In the genomic region with DNA sequence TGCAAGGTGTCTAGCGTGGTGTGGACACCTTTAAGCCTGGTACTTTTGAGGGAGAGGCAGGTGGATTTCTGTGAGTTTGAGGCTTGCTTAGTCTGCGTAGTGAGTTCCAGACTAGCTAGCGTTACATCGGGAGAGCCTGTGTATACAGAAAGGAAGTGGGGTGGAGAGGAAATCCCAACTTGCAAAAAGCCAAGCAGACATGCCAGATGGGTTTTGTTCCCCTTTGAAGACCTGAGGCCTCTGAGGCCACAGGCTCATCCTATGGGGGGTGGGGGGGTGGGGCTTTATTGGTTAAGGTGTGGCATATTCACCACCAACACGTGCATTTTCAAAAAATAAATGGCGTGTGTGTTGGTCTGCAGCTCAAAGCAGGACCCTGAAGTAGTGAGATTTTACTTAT, we compare ENCODE assay signal across 21 mouse cellular contexts. TPM values are rescaled to one million over a fixed set of nuclear protein-coding genes. Genes with fewer than 3 reads are reported as not detected.
"Had no signal": no experiment of that assay in that cellular context is flagged by ENCODE, and none has a peak within 500 bp of the region (broad histone marks: within the 10 kb centered on the region; RNA-seq: fewer than 3 reads in every experiment).

No protein-coding gene starts in this region.

- H3K4me2 ChIP-seq: limb, embryonic 12.5 days; limb, embryonic 15.5 days; liver, embryonic 11.5 days; lung, embryonic 14.5 days; midbrain, embryonic 13.5 days had no signal

- H3K9ac ChIP-seq: limb, embryonic 12.5 days; limb, embryonic 15.5 days; liver, embryonic 14.5 days; liver, postnatal 0 days; lung, embryonic 14.5 days; midbrain, embryonic 13.5 days had no signal

- ATAC-seq: liver, postnatal 0 days; lung, postnatal 0 days; midbrain, embryonic 13.5 days; midbrain, embryonic 16.5 days had no signal

- H3K27ac ChIP-seq: limb, embryonic 12.5 days; limb, embryonic 15.5 days; liver, embryonic 14.5 days; macrophage; midbrain, embryonic 10.5 days; midbrain, embryonic 13.5 days had no signal

- H3K9me3 ChIP-seq: limb, embryonic 12.5 days; limb, embryonic 15.5 days; megakaryocyte, embryonic 14.5 days; midbrain, embryonic 10.5 days; midbrain, embryonic 13.5 days had no signal

- H3K4me3 ChIP-seq: limb, embryonic 12.5 days; limb, embryonic 15.5 days; megakaryocyte, embryonic 14.5 days; midbrain, embryonic 10.5 days; midbrain, embryonic 13.5 days; myocyte had no signal

- DNase-seq: kidney, postnatal 14 days; kidney, postnatal 4 days; left cerebral cortex, postnatal 4 days; liver, postnatal 0 days; lung, embryonic 14.5 days had no signal

- H3K4me1 ChIP-seq: limb, embryonic 12.5 days; midbrain, embryonic 10.5 days; midbrain, embryonic 13.5 days had no signal

- H3K27me3 ChIP-seq: limb, embryonic 12.5 days; limb, embryonic 15.5 days; megakaryocyte, embryonic 14.5 days; midbrain, embryonic 13.5 days had no signal

RNA-seq across cellular contexts. Expression of a gene that starts 48.1 kb away (rescaled TPM):
- total RNA-seq: layer of hippocampus, adult 18-20 months; layer of hippocampus, postnatal 14 days; monocyte, adult 5-6 weeks had no signal
- polyA plus RNA-seq: liver, embryonic 11.5 days; liver, embryonic 14.5 days; macrophage; midbrain, embryonic 10.5 days; midbrain, embryonic 16.5 days; small intestine, adult 2 months; spleen, adult 2 months had no signal
